Mouse (Mus musculus): ENCODE data around the gene Cnih3.

Gene Cnih3

GRCm38 (mm10) chr1:181459431-181460105 lies 107.1 kb downstream of the Cnih3 start:
- DNase-seq: no peak

GRCm38 (mm10) chr1:181460283-181460682 lies 107.9 kb downstream of the Cnih3 start:
- DNase-seq: no peak

GRCm38 (mm10) chr1:181461484-181461883 lies 109.1 kb downstream of the Cnih3 start:
- no peak for DNase-seq

- no peak for DNase-seq
These were observed 109.8 kb downstream of the Cnih3 start for GRCm38 (mm10) chr1:181462051-181462905.

- DNase-seq: no peak
These were observed 110.4 kb downstream of the Cnih3 start for GRCm38 (mm10) chr1:181462906-181463179.

- peak in 1 of 2 experiments; percentile 9 for DNase-seq
These were observed 112.6 kb downstream of the Cnih3 start for GRCm38 (mm10) chr1:181465027-181465426.

GRCm38 (mm10) chr1:181466040-181466439 lies 113.6 kb downstream of the Cnih3 start:
- no peak for DNase-seq

- DNase-seq: no peak
These were observed 114.3 kb downstream of the Cnih3 start for GRCm38 (mm10) chr1:181466601-181467320.

- DNase-seq: no peak
These were observed 114.9 kb downstream of the Cnih3 start for GRCm38 (mm10) chr1:181467321-181467670.

- no peak for DNase-seq
These were observed 117.0 kb downstream of the Cnih3 start for GRCm38 (mm10) chr1:181469415-181469814.

GRCm38 (mm10) chr1:181476141-181476540 lies 123.7 kb downstream of the Cnih3 start:
- DNase-seq: no peak

- DNase-seq: no peak
These were observed 124.1 kb downstream of the Cnih3 start for GRCm38 (mm10) chr1:181476557-181476956.

- no peak for DNase-seq
These were observed 132.3 kb downstream of the Cnih3 start for GRCm38 (mm10) chr1:181484696-181485095.

- no peak for DNase-seq
These were observed 151.0 kb downstream of the Cnih3 start for GRCm38 (mm10) chr1:181503471-181503870.

- DNase-seq: no peak
These were observed 152.9 kb downstream of the Cnih3 start for GRCm38 (mm10) chr1:181505367-181505766.
